ENCODE assay signal across 8 mouse cellular contexts in the genomic region with DNA sequence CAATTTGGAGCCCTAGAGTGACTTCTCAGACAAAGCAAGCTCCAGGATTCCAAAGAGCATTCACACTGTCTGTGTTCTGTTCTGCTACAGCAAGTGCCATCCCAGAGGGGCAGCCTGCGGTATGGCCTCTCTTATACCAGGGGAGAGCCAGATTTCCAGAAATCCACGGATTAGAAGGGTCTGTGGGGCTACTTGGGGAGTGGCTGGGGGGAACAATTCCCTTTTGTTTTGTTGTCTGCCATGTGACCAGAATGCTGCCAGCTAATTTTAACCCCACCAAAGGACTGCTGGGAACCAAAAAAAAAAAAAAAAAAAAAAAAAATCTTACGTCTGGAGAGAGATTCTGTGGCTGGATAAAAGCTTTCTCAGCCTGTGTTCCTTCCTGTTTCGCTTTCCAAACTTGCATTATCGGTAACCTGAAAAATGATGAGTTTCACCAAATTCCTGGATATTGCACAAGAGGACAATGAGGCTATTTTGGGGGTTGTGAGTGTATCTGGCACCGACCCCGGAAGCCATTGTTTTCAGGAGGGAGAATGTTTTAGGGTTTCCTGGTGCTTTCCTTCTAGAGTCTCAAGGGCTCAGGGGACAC. TPM values are rescaled to one million over a fixed set of nuclear protein-coding genes. Genes with fewer than 3 reads are reported as not detected.
A peak's percentile ranks its signal among the peaks of the same experiment; 100 is the strongest.
DNase-seq lines count a peak whose midpoint lies in the region; ATAC-seq and TF ChIP-seq lines count a peak whose summit lies in the region.

No protein-coding gene starts in this region.

- no peaks in the 10 kb centered on the region for H3K36me3 ChIP-seq in kidney, adult 2 months (ENCODE audit: control insufficient read depth, insufficient read depth, low read length)

- TF ChIP-seq POLR2A in kidney, adult 2 months (IDR thresholded peaks at IDR 0.05; ENCODE audit: low read depth, low read length): no peak

- peaks cover 37% of the 10 kb centered on the region for H3K4me1 ChIP-seq in kidney, adult 2 months (ENCODE audit: control insufficient read depth, insufficient read depth, low read length)

- intact Hi-C loops in left cerebral cortex, postnatal 14 days (cut with DNase I): no loop called here

- TF ChIP-seq CTCF in kidney, adult 2 months (conservative IDR thresholded peaks at IDR 0.05; ENCODE audit: insufficient read depth, insufficient read length, low read depth, low read length): no peak

- H3K4me3 ChIP-seq in kidney, adult 2 months (ENCODE audit: insufficient read depth, low read depth, low read length): no peak overlapping the region

- H3K27ac ChIP-seq in kidney, adult 2 months (ENCODE audit: insufficient read depth, low read depth, low read length): peak overlapping the region; percentile 84

- H3K27me3 ChIP-seq in kidney, adult 2 months (replicated peaks; ENCODE audit: control insufficient read depth, insufficient read depth, low read length): no peaks in the 10 kb centered on the region

- 41% methylated on average over 7 of the region's 7 CpGs for whole genome bisulfite sequencing in kidney, adult 2 months

- ATAC-seq in megakaryocyte, adult 5-6 weeks (ENCODE audit: poor library complexity, severe bottlenecking): peak; percentile 42

- peak; percentile 42 for DNase-seq in cerebellum, adult 9-11 months
- no peak for DNase-seq in cerebellum, postnatal 4 days (ENCODE audit: low spot score in 2 of 2)
- peak; percentile 80 for DNase-seq in adrenal gland, adult 2 months
- peak; percentile 79 to 80 for DNase-seq in heart, adult 18-20 months
- DNase-seq in kidney, adult 2 months: peak; percentile 85
- no peak for DNase-seq in ovary, postnatal 36 days (ENCODE audit: low spot score)
- no peak for DNase-seq in left cerebral cortex, postnatal 14 days (ENCODE audit: low spot score in 2 of 2)

RNA-seq across cellular contexts. Expression of a gene that starts 12.4 kb away (rescaled TPM):
- total RNA-seq in adrenal gland, adult 2 months (2021): 10 to 100 TPM; 51.1 to 79.5 TPM
- 121 and 122 TPM in 2 replicates for polyA plus RNA-seq in adrenal gland, adult 2 months (2012; rRNA removed)
- total RNA-seq in heart, adult 18-20 months (2021): 10 to 100 TPM; 30.0 to 30.5 TPM
- polyA plus RNA-seq in kidney, adult 2 months (2012; rRNA removed): 22.0 and 27.8 TPM in 2 replicates
- total RNA-seq in megakaryocyte, adult 5-6 weeks (2015): 3.0 and 3.6 TPM in 2 replicates
- total RNA-seq in megakaryocyte, adult 5-6 weeks (2017): 1.4 and 3.5 TPM in 2 replicates
- 10 to 100 TPM; 74.0 to 78.2 TPM for total RNA-seq in left cerebral cortex, postnatal 14 days (2021)

RNA-seq across cellular contexts. Expression of a gene that starts 49.8 kb away (rescaled TPM):
- total RNA-seq in adrenal gland, adult 2 months (2021): 10 to 100 TPM; 17.9 to 29.3 TPM
- polyA plus RNA-seq in adrenal gland, adult 2 months (2012; rRNA removed): 38.5 and 39.8 TPM in 2 replicates
- 10 to 100 TPM; 37.1 to 40.8 TPM for total RNA-seq in heart, adult 18-20 months (2021)
- 28.8 and 34.2 TPM in 2 replicates for polyA plus RNA-seq in kidney, adult 2 months (2012; rRNA removed)
- 12.0 and 12.9 TPM in 2 replicates for total RNA-seq in megakaryocyte, adult 5-6 weeks (2015)
- total RNA-seq in megakaryocyte, adult 5-6 weeks (2017): 8.9 and 11.0 TPM in 2 replicates
- total RNA-seq in left cerebral cortex, postnatal 14 days (2021): 10 to 100 TPM; 71.2 to 72.2 TPM

Comparison
In these comparisons a context has a peak if more than half of its experiments do, and no peak if none do; other contexts are left out.
1. DNase-seq: peak in cerebellum, adult 9-11 months (single experiment), adrenal gland, adult 2 months (single experiment), heart, adult 18-20 months (2 of 2) and kidney, adult 2 months (single experiment); none in cerebellum, postnatal 4 days (0 of 2), ovary, postnatal 36 days (single experiment) and left cerebral cortex, postnatal 14 days (0 of 2).
2. RNA of a gene that starts 12.4 kb away (total RNA-seq): 51.1 to 79.5 TPM in adrenal gland, adult 2 months, 74.0 to 78.2 TPM in left cerebral cortex, postnatal 14 days and 30.0 to 30.5 TPM in heart, adult 18-20 months; 1.4 to 3.6 TPM in megakaryocyte, adult 5-6 weeks; every median in the first group is over 4 times any median in the second.